Mouse (Mus musculus) left cerebral cortex, adult 11 months (tissue): ENCODE measurements around the gene Kdm4a.

Experiments
- DNase-seq: peaks from one replicate; pipeline ENCODE4 v3.0.0; 2022; ENCODE audit warnings: low spot score

Gene Kdm4a

GRCm38 (mm10) chr4:118179467-118180300, at the start of gene Kdm4a:
TSS of gene Kdm4a (minus strand) at chr4:118180043.
- DNase-seq: peak; percentile 96

DNA sequence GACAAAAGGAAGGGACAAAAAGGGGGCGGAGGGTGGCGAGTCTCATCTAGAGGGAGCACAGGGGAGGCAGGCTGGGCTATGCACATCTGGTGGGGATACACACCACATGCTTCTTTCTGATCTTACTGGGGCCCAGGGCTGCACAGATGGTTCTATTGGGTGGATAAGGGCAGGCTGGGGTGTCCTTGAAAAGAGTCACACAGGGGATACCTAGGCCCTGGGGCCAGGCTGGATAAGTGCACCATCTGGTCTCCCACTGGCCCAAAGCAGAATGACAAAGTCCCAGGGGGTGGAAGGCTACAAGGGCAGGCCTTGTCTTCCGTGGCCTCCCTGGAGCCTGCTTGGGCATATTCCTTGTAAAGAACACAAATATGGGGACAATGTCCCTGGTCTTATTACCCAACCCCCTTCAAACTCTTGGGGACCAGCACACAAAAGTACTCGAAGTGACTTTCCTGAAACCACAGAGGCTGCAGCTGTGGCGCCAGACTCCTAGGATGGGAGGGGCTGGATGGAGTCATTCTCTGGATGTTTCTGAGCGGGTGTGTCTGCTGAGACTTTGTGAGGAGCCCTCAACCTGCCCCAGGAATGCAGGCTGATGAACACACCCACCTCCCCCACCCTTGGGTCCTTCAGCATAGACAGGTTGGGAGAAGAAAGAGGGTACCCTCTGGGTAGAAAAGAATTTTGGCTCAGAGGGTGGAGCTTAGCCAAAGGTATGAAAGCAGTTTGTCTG, 49.4 kb upstream of the Kdm4a start:
- no peak for DNase-seq

DNA sequence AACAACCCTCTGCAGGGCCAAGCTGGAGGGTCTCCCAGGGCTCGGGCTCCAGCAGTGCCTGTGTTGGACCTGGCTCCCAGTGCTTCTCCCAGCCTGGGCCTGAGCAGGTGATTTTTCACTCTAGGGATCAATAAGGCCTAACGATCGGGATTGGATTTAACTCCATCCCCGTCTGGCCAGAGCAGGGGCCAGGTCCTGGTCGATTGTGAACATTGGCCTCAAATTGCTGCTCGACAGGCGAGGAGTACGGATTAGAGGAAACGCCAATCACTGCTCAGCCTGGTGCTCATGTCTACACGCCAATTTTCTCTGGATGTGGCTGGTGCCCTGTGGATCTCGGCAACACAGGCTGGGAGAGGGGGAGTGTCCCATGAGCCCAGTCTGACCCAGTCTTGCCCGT, 47.6 kb upstream of the Kdm4a start:
- no peak for DNase-seq

DNA sequence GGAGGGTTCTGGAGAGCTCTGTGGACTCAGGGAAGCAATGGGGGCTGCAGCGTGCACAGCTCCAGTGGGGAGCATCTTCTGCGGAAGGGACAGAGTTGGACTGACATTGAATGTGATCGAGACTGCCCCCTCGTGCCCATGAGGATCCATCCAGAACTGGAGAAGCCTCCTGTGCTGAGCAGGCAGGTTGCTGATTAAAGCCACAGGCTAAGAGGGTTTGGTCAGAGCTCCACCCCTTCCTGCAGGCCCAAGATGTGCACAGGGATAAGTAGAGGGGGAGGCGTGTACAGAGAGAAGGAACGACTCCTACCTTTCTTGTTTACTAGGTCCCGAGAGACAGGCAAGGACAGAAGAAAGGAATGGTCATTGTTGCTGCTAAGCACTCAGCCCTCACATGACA, 41.4 kb upstream of the Kdm4a start:
- no peak for DNase-seq

DNA sequence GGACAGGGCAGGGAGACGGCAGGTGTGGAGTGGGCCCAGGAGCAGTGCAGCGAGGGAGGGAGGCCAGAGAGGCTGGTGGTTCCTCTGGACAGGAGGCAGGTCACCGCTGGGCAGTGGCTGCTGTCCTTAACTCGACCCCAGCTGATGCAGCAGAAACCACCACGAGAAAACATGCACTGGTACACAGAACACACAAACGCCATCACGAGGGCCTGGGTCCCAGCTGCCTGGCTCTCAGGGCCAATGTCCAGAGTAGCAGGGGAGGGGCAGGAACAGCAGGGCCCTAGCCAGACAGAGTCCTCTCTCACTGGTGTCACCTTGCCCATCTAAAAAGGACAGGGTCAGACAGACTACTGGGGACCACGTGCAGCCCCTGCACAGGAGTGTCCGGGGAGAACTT, 40.9 kb upstream of the Kdm4a start:
- no peak for DNase-seq

- no peak for DNase-seq
Measured at GRCm38 (mm10) chr4:118219487-118219886, 39.6 kb upstream of the Kdm4a start.

DNA sequence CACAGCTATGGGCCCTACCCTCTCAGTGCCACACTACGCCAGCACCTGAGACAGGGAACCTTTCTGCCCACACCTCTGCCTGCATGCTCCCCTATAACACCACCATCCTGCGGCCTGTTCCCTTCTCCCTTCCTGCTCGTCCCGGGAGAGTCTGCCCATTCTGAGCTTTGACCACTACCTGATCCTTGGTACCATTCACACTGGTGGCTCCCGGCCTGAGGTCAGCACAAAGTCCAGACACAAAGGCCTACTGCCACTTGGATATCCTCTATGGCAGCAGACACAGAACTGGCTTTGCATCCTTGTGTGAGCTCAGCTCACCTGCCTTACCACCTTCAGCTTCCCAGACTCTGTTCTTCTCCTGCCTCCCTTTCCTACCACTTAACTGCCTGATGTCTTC, 38.7 kb upstream of the Kdm4a start:
- DNase-seq: no peak

- DNase-seq: peak; percentile 43
Measured at GRCm38 (mm10) chr4:118216726-118217595, 37.1 kb upstream of the Kdm4a start.

GRCm38 (mm10) chr4:118214891-118215290, 35.0 kb upstream of the Kdm4a start:
- DNase-seq: no peak

DNA sequence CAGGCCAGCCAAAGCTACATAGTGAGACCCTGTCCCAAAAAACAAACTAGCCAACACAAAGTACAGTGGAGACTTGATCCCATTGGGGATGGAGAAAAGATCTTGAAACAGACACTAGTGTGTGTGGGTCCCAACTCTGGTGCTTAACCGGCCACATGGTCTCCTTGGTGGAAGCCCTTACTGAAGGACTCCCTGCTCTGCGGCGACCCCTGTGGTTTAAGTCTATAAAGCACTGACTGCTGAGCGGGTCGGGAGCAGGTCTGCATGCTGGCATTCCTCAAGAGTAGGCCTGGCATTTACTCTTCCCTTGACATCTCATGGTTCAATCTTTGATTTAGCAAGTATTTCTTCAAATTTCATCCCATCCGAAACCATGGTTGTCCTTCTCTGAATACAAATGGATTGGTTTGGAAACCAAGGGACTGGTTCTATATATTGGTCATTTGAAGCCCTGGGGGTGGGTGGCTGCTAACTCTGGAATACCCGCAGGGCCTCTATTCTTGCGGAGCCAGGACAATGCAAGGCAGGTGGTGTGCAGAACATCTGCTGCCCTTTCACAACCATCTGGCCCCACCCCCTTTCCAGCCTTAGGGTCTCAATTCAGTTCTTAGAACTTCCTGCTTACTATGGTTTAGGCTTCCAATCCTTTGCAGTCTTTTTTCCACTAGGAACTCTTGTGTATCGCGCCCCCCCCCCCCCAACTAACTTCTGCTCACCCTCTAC, 27.2 kb upstream of the Kdm4a start:
- DNase-seq: no peak

- no peak for DNase-seq
Measured at GRCm38 (mm10) chr4:118205906-118206305, 26.1 kb upstream of the Kdm4a start.

DNA sequence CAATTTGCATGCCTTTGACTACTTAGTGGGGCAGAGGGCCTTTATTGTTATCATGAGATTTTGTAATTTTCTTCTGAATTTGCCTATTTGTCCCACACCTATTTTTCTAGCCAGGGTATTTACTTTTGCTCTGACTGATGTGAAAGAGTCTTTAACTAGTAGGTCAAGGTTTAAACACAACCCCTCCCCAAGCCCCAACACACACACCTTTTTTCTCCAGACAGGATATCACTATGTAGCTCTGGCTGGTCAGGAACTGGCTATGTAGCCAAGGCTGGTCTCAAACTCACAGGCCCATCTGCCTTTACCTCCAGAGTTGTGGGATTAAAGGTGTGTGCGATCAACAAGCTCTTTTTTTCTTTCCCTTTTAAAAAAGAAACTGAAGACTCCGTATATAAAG, 19.2 kb upstream of the Kdm4a start:
- no peak for DNase-seq

- DNase-seq: no peak
Measured at GRCm38 (mm10) chr4:118198606-118199005, 18.8 kb upstream of the Kdm4a start.

DNA sequence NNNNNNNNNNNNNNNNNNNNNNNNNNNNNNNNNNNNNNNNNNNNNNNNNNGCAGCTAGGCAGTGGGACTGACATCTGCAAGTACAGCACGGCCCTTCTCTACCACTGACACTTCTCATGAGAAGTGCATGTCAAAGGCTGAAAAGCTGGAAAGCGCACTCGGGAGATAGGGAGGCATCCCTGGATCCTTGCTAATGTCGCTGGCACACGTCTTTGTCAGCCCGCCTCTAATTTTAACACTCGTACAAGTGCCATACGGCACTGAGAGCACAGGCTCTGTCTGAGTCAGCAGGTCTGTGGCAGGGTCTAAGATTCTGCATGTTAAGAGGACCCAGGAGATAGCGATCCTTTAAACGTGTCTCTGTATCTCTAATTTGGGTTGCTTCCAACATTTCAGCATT, 16.3 kb upstream of the Kdm4a start:
- no peak for DNase-seq

DNA sequence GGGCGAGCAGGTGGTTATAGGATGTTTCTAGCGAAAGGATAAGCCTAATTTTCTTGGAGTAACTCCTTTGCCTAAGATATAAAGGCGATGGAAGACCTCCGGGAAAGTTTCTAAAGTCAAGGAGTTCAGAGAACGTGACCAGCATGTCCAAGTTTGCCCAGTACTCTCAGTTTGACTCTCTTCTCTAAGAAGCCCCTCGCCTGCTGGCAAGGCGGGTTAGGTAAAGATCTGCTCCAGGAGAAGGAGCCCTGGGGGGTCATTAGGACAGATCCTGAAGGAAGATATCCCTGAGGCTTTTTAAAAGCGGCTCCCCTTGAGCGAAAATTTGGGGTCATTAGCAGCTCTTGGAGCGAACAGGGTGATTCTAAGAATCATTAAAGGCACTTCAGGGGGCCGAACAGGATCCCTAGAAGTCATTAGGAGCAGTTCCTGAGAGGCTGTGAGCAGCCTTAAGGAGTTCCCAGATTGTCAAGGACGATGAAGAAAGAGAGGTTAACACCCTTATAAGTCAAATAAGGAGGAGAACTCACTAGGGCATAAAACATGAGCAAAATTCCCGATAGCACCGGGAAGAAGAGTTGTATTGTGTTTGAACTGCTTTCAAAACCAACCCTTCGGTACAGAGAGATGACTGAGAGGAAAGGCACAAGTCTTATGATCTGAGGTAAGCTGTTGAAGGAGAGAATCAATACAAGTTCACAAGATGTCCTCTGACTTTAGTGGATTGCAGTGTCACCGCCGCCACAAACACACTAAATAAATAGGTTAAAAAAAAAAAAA, 648 bp upstream of the Kdm4a start:
- no peak for DNase-seq

DNA sequence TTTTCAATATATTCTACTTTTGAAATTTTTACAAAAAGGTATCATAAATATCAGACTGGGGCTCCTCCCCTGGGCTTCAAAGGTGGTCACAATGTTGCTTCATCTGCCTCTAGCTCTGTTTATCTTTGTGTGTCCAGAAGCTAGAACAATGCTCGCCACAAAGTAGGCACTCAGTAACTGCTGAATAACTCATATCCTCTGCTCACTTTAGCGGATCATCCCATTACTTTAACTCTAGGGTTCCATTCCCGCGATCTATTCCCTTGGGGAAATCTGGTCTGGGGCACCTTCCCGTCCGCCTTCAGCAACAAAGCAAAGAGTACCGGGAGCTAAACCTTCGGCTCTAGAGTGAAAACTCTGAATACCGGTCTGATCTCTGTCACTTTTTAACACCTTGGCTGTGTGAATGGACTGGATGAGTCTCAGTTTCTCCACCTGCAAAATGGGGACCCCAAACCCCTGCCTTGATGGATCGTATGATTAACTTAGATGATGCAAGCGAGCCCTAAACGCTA, 834 bp downstream of the Kdm4a start:
- no peak for DNase-seq

DNA sequence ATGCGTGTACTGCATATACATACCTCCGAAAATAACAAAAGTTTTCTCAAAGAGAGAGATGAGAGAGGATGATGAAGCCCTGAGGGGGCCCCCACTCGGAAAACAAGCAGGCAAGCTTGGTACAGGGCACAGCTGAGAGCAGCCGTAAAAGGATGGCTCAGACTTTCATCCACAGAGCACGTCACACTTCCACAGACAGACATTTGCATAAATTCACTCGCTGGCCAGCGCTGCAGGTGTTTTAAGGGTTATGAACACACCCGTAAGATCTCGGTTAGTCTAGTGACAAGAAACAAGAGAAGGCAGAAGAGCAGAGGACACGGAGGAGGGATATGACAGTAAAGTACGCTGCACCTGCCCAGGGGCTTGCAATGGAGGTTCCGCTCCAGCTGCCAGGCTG, 7.4 kb downstream of the Kdm4a start:
- no peak for DNase-seq

GRCm38 (mm10) chr4:118171006-118171405, 8.8 kb downstream of the Kdm4a start:
- DNase-seq: no peak

- no peak for DNase-seq
Measured at GRCm38 (mm10) chr4:118162123-118162522, 17.7 kb downstream of the Kdm4a start.

- no peak for DNase-seq
Measured at GRCm38 (mm10) chr4:118157666-118158065, 22.2 kb downstream of the Kdm4a start.

GRCm38 (mm10) chr4:118156559-118156958, 23.3 kb downstream of the Kdm4a start:
- DNase-seq: no peak
